Mouse (Mus musculus) embryonic facial prominence, embryonic 15.5 days (tissue): ENCODE measurements at regions not wholly inside any gene's neighbourhood (a gene's known extent, or its start where the extent isn't known, plus 50 kb on each side); places are given as distances from the start of the nearest gene placed in this dataset.

ENCODE experiments used
- ATAC-seq: fragments of 200-750 bp; cut with Nextera tagmentation; 2 replicates; pipeline ENCODE4 v1.8.0; 2017; ENCODE audit warnings: low read depth, moderate TSS enrichment; ENCODE audit not compliant: insufficient number of reproducible peaks, low FRiP score, low TSS enrichment
- H3K27ac ChIP-seq: fragments of 300-500 bp; sonication (generic); replicated peaks from 2 replicates; pipeline ENCODE4 v1.5.1; 2015; ENCODE audit warnings: mild to moderate bottlenecking, inconsistent platforms
- H3K27me3 ChIP-seq: fragments of 300-500 bp; sonication (generic); 2 replicates; pipeline ENCODE4 v1.6.1; 2015; ENCODE audit warnings: inconsistent platforms
- H3K36me3 ChIP-seq: fragments of 300-500 bp; sonication (generic); 2 replicates; pipeline ENCODE4 v1.6.1; 2015; ENCODE audit warnings: mild to moderate bottlenecking, inconsistent platforms
- H3K4me1 ChIP-seq: fragments of 300-500 bp; sonication (generic); 2 replicates; pipeline ENCODE4 v1.6.1; 2015; ENCODE audit warnings: inconsistent platforms
- H3K4me2 ChIP-seq: fragments of 300-500 bp; sonication (generic); replicated peaks from 2 replicates; pipeline ENCODE4 v1.6.1; 2015; ENCODE audit warnings: mild to moderate bottlenecking, inconsistent platforms
- H3K4me3 ChIP-seq: fragments of 300-500 bp; sonication (generic); replicated peaks from 2 replicates; pipeline ENCODE4 v1.5.1; 2015; ENCODE audit warnings: mild to moderate bottlenecking, inconsistent platforms
- H3K9ac ChIP-seq: fragments of 300-500 bp; sonication (generic); 2 replicates; pipeline ENCODE4 v1.6.1; 2015; ENCODE audit warnings: inconsistent platforms
- H3K9me3 ChIP-seq: fragments of 300-500 bp; sonication (generic); replicated peaks from 2 replicates; pipeline ENCODE4 v1.6.1; 2016; ENCODE audit warnings: inconsistent platforms
- WGBS: fragments of 180-500 bp; shearing (Covaris S2); methylation state at CpG from one replicate; pipeline ENCODE4 v1.1.7; 2015; 5-methylcytosine and 5-hydroxymethylcytosine counted together

- Histone ChIP-seq H3K27me3 (no peaks in the 10 kb centered on the region), H3K4me3 (no peak overlapping the region), H3K4me2 (no peak overlapping the region), H3K9me3 (no peaks in the 10 kb centered on the region), H3K9ac (no peak overlapping the region), H3K36me3 (no peaks in the 10 kb centered on the region), H3K4me1 (peaks cover 54% of the 10 kb centered on the region), H3K27ac (peak overlapping the region; percentile 65)
- no peak for ATAC-seq
- 22% methylated on average over 2 of the region's 2 CpGs for WGBS
Observed at GRCm38 (mm10) chr2:144157343-144157742, 113.1 kb upstream of the Mgme1 start.

DNA sequence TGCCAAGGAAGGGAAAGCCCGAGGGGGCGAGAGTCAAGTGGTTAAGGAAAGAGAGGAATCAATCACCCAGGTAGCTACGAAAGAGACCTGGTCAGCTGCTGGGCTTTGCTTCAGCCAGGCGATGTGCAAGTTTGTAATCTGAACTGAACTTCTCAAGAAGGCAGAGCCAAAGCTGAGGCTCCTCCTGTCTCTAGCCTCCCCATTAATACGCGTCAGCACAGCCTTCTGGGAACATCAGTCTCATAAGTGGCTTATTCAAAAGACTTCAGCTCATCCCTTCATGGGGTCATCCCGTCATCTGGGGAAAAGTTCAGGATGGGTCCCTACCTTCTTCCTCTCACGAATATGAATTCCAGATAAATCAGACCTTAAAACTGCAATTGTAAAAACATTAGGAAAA is 112.2 kb upstream of the Mgme1 start:
- 33% methylated on average over 8 of the region's 8 CpGs for WGBS
- H3K9ac ChIP-seq = no peak overlapping the region
- H3K4me3 ChIP-seq = no peak overlapping the region
- no peaks in the 10 kb centered on the region for H3K36me3 ChIP-seq
- no peak for ATAC-seq
- no peaks in the 10 kb centered on the region for H3K27me3 ChIP-seq
- no peaks in the 10 kb centered on the region for H3K9me3 ChIP-seq
- peak overlapping the region; percentile 65; the same call in 1 of the 2 replicates for H3K27ac ChIP-seq
- no peak overlapping the region for H3K4me2 ChIP-seq
- H3K4me1 ChIP-seq = peaks cover 58% of the 10 kb centered on the region

DNA sequence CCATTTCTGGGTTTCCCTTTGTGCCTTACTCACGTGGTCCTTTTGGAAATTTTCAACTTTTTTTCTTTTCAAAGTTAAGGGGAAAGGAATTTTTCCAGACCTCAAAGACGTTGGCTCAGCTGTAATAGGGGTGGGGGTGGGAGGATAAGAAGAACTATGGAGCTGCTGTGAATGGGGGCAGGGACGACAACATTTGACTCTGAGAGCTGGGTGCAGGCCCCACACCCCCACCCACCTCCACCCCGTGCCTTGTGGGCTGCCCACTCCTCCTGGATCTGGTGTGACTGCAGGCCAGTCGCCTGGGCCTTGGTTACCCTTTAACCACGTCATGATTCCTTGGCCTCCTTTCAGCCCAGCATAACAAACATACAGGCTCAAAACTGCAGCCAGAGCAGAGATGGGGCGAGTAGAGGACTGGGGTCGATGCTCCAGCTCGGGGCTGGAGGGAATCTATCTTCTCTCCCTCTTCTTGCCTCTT is 110.6 kb upstream of the Mgme1 start:
- H3K27me3 ChIP-seq = no peaks in the 10 kb centered on the region

GRCm38 (mm10) chr2:144160434-144160833 is 110.0 kb upstream of the Mgme1 start:
- no peaks in the 10 kb centered on the region for H3K27me3 ChIP-seq
- 17% methylated on average over 10 of the region's 10 CpGs for WGBS
- peak; percentile 73 for ATAC-seq
- peak overlapping the region; percentile 95 for H3K27ac ChIP-seq
- H3K4me3 ChIP-seq = no peak overlapping the region
- no peaks in the 10 kb centered on the region for H3K9me3 ChIP-seq
- no peaks in the 10 kb centered on the region for H3K36me3 ChIP-seq
- peaks cover 74% of the 10 kb centered on the region for H3K4me1 ChIP-seq
- peak overlapping the region; percentile 18 for H3K4me2 ChIP-seq
- no peak overlapping the region for H3K9ac ChIP-seq

More for the DNA sequence above, 110.6 kb upstream of the Mgme1 start:
- 22% methylated on average over 9 of the region's 9 CpGs for WGBS
- Histone ChIP-seq H3K4me2 (peak overlapping the region; percentile 18), H3K9me3 (no peaks in the 10 kb centered on the region), H3K4me3 (no peak overlapping the region), H3K27ac (peak overlapping the region; percentile 95), H3K36me3 (no peaks in the 10 kb centered on the region), H3K4me1 (peaks cover 72% of the 10 kb centered on the region), H3K9ac (no peak overlapping the region)
- peak; percentile 70 for ATAC-seq

- Histone ChIP-seq H3K27me3 (no peaks in the 10 kb centered on the region), H3K36me3 (no peaks in the 10 kb centered on the region), H3K4me3 (no peak overlapping the region), H3K9me3 (no peaks in the 10 kb centered on the region), H3K27ac (peak overlapping the region; percentile 95), H3K9ac (no peak overlapping the region), H3K4me2 (no peak overlapping the region), H3K4me1 (peaks cover 78% of the 10 kb centered on the region)
- WGBS = 45% methylated on average over 1 of the region's 1 CpGs
- no peak for ATAC-seq
Observed at GRCm38 (mm10) chr2:144161852-144162251, 108.6 kb upstream of the Mgme1 start.

DNA sequence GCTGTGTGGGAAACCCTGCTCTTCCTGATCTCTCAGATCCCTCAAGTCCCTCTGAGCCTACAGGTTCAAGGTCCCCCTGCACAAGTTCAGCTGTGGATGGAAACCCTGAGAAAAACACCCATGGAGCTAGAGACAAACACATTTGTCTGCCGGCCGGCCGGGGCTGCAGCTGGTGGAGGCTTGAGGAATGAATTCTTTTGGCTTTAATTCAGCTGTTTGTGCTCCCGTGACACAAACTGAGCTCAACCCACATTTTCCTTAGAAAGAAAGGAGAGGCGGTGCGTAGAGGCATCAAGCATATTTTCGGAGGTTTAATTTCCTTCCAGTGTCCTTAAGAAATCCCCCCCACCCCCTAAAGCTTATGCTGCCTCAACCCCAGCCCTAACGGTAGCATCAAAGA is 106.4 kb upstream of the Mgme1 start:
- H3K9ac ChIP-seq = peak overlapping the region; percentile 21; the same call in 1 of the 2 replicates

DNA sequence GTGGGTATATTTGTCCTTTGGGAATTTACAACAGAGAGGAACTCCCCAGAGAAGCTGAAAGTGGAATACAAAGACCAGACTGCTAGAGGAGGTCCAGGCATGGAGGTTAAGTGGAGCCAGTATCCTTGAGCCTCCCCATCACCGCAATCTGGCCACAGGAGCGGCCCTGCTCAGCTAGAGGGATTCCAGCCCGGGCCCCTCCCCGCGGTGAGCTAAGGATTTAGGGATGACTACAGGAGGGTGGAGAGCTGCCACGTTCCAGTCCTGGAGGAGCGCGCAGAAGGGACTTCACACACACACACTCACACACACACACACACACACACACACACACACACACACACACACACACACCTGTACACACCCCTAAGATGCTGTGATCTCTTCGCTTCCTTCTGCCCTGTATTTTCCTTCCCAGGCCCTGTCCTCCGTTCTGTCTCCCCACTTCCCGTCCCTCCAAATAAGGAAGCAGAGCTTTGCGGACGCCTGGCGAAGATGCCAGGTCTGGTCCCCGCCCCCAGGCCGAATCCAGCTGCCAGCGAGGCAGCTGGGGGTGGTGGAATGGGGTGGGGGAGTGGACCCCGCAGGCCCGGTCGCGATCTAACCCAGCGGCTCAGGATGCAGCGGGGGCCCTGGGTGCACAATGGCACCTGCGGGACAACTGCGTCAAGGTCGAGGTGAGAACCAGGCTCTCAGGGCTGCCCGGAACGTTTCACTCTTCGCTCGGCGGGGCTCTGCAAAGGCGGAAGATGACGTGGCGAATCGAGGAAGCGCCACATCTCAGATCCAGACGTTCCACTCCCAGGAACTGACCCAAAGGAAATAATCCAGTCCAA is 105.3 kb upstream of the Mgme1 start:
- under 1% methylated on average over 37 of the region's 37 CpGs for WGBS
- Histone ChIP-seq H3K27me3 (no peaks in the 10 kb centered on the region), H3K4me1 (peaks cover 64% of the 10 kb centered on the region)

More for the DNA sequence above, 106.4 kb upstream of the Mgme1 start:
- Histone ChIP-seq H3K27me3 (no peaks in the 10 kb centered on the region), H3K36me3 (no peaks in the 10 kb centered on the region), H3K4me3 (peak overlapping the region; percentile 64), H3K27ac (peak overlapping the region; percentile 99), H3K4me1 (peaks cover 67% of the 10 kb centered on the region), H3K9me3 (no peaks in the 10 kb centered on the region), H3K4me2 (peak overlapping the region; percentile 69)
- no peak for ATAC-seq
- WGBS = 3% methylated on average over 8 of the region's 8 CpGs

DNA sequence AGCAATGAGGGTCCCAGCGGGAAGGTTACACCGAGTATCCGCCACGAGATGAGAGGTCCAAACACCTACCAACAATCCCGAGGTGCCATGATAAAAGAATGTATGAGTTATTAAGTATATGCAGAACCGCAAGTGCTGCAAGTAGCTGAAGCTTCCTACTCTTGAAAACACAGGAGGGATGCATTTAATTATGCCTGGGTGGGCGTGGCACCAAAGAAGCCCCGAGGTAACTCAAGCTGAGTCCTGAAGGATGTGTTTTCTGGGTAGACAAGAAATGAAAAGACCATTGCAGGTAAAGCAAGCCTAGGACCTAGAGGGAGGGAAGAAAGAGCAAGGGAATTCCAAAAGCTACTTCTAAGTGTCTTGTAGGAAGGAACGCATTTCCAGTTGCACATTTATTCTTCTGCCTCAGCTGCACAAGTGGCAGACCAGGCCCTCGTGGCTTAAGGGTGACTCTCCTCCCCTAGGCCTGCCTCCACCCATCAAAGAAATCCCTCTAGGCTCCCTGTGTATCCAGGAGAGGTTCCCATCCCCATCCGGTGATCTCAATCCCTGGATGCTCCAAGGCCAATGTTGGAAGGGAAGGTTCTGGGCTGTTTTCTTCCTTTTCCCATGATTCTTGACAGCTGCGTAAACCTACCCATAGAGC is 104.2 kb upstream of the Mgme1 start:
- ATAC-seq = no peak
- H3K27ac ChIP-seq = peak overlapping the region; percentile 99
- H3K27me3 ChIP-seq = no peaks in the 10 kb centered on the region
- WGBS = 21% methylated on average over 12 of the region's 12 CpGs
- peak overlapping the region; percentile 64 for H3K4me3 ChIP-seq
- H3K4me2 ChIP-seq = peak overlapping the region; percentile 69
- peaks cover 54% of the 10 kb centered on the region for H3K4me1 ChIP-seq
- no peaks in the 10 kb centered on the region for H3K36me3 ChIP-seq
- H3K9ac ChIP-seq = peak overlapping the region; percentile 65
- no peaks in the 10 kb centered on the region for H3K9me3 ChIP-seq

More for the DNA sequence above, 105.3 kb upstream of the Mgme1 start:
- Histone ChIP-seq H3K4me2 (peak overlapping the region; percentile 69), H3K36me3 (no peaks in the 10 kb centered on the region), H3K9ac (peak overlapping the region; percentile 65), H3K9me3 (no peaks in the 10 kb centered on the region), H3K27ac (peak overlapping the region; percentile 99), H3K4me3 (peak overlapping the region; percentile 64)
- ATAC-seq = peak; percentile 81

- Histone ChIP-seq H3K4me3 (no peak overlapping the region), H3K36me3 (no peaks in the 10 kb centered on the region), H3K9ac (no peak overlapping the region), H3K9me3 (no peaks in the 10 kb centered on the region), H3K4me2 (no peak overlapping the region), H3K4me1 (peaks cover 26% of the 10 kb centered on the region), H3K27me3 (no peaks in the 10 kb centered on the region), H3K27ac (0 out of 2 replicates have a peak overlapping the region, but pooled peaks have one; percentile 44)
- no peak for ATAC-seq
- WGBS = 39% methylated on average over 4 of the region's 4 CpGs
Observed at GRCm38 (mm10) chr2:144169576-144170178, 100.8 kb upstream of the Mgme1 start.

GRCm38 (mm10) chr2:144172100-144172770 is 98.2 kb upstream of the Mgme1 start:
- Histone ChIP-seq H3K36me3 (no peaks in the 10 kb centered on the region), H3K27me3 (no peaks in the 10 kb centered on the region), H3K9ac (peak overlapping the region; percentile 26; the same call in 1 of the 2 replicates), H3K4me3 (peak overlapping the region; percentile 41), H3K9me3 (no peaks in the 10 kb centered on the region), H3K4me1 (peaks cover 12% of the 10 kb centered on the region), H3K4me2 (peak overlapping the region; percentile 63), H3K27ac (peak overlapping the region; percentile 68; the same call in 1 of the 2 replicates)
- peak; percentile 87 for ATAC-seq
- WGBS = 10% methylated on average over 9 of the region's 9 CpGs
